Mouse (Mus musculus): ENCODE results near the gene Gsto1.
"Not testable (repeated sequence)": the region's sequence is repeated elsewhere in the genome, so short reads cannot be mapped to it uniquely, and the experiment has no call there.

Gene Gsto1

DNA sequence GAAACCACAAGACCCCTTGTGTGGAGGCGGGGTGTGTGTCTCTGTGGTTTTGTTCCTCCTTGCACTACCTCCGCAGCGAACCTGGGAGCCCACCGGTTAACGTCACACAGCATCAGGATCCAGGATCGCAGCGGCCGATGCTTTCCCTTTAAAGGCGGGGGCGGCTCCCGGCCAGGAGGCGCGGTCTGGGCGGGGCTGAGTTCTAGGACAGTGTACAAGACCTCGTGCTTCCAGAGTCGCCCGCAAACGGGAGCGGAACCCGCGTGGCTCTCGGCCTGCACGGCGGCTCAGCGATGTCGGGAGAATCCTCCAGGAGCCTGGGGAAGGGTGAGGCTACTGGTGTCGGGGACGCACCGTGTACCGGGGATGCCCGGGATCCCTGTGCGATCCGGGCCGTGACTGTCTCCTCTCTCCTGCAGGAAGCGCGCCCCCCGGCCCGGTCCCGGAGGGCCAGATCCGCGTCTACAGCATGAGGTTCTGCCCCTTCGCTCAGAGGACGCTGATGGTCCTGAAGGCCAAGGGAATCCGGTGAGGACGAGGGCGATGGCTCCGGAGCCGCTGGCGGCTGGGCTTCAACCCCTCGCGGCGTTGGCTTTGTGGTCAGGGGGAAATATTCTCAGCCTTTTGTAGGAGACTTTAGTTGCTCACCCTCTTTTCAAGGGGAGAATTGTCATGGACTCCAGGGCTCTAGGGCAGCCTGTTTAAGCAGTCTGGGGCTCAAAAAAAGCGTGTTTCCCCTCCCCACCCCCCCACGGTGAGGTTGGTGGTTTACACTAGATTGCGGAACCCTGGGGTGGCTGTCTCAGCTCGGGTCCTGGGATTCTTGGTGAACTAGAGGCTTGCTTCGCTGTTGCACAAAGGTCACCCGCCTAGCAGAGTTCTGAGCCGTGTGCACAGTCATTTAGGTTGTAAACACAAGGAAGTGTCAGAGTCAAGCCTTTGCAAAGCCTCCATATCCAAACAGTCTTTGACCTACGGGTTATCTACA is at the start of gene Gsto1:
Gene Gsto1 (plus strand): TSS at position 175 of the 988 bp plus-strand sequence.
- peak; percentile 70 to 83 for DNase-seq (ENCODE audit: low spot score in 2 of 2)

DNA sequence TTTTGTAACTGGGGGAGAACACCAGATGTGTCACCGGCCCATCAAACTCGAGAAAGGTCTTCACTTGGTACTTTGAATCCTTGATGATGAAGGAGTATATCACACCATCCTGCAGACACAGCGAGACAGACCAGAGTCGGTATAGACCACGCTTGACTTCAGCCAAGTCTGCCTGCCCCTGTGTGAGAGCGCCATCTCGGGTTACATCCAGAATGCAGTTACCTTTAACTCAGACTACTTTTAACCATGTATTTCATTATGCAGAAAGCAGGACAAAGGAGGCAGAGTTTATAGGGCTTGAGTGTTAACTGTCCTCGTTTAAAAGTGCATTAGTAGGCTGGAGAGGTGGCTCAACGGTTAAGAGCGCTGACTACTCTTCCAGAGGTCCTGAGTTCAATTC is 42.7 kb upstream of the Gsto1 start:
- DNase-seq (ENCODE audit: low spot score in 2 of 2), result no peak

DNA sequence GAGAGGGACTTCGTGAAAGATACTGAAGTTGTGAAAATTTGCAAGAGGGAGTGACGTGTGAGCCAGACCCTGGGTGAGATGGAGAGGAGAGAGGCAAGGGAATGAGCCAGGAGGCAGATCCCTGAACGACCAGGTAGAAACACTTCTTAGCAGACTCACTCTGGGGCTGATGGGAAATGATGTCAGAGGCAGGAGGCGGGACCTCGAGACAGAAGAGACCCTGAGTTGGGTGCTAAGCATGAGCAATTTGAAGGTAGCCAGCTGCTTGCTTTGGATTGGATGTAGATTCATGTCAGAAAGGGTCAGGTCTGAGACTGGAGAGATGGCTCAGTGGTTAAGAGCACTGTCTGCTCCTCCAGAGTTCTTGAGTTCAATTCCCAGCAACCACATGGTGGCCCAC is 40.0 kb upstream of the Gsto1 start:
- no peak for DNase-seq (ENCODE audit: low spot score in 2 of 2)

DNA sequence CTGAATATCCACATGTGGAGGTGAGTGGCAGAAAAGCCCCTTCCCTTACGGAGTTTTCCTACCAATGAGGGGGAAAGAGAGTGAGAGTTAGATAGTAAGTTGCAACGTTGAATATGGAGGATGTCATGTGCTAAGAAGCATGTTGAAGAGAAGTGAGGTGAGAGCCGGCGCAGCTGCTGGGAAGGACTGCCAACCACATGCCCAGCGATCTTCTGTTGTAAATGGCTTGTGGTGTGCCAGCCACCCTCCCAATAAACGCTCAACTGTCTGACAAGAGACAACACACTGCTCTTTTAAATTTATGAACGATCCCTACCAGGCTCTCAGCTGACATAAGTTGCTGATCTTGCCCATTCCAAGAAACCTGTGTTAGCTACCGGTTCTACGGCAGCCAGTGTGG is 37.1 kb upstream of the Gsto1 start:
- no peak for DNase-seq (ENCODE audit: low spot score in 2 of 2)

DNA sequence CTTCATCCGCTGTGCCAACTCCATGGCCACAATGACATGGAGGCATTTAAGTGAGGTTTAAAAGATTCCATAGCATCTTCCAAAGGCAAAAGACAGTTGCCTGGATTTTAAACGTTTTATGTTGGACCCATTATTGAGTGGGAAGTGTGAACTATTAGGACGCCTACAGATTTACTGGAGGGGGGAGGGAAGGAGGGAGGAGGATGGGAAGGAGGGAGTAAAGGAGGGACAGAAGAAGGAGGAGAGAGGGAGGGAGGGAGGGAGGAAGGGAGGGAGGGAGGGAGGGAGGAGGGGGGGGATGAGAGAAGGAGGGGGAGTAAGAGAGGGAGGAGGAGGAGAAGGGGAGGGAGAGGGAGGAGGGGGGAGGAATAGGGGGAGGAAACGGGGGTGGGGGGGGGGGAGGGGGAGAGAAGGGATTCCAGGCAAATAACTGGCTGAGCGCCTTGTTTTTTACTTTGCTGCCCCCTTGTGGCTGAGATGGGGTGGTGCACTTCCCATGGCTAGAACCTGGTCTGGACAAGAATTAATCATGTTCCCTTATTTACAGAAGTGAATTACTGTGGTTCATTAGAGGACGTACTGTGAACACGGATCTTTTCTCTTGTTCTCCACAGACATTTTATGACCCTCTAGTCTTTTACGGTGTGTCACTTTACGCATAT is 33.8 kb upstream of the Gsto1 start:
- peak; percentile 55 to 76 for DNase-seq (ENCODE audit: low spot score in 2 of 2)

DNA sequence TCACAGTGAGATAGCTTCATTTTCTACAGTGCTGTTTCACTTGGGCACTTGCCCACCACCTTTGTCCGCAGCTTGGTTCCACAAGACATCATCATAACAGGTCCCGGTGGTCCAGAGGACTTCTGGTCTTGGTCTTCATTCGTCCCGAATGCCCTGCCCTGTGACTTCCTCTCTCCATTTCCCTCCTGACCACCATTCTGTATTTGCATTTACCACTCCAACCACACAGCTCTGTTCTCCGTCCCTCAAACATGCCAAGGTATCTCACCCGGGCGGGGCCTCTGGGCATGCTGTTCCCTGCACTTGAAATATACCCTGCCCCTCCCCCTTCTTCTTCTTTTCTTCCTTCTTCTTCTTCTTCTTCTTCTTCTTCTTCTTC is 33.3 kb upstream of the Gsto1 start:
- DNase-seq (ENCODE audit: low spot score in 2 of 2), result no peak

DNA sequence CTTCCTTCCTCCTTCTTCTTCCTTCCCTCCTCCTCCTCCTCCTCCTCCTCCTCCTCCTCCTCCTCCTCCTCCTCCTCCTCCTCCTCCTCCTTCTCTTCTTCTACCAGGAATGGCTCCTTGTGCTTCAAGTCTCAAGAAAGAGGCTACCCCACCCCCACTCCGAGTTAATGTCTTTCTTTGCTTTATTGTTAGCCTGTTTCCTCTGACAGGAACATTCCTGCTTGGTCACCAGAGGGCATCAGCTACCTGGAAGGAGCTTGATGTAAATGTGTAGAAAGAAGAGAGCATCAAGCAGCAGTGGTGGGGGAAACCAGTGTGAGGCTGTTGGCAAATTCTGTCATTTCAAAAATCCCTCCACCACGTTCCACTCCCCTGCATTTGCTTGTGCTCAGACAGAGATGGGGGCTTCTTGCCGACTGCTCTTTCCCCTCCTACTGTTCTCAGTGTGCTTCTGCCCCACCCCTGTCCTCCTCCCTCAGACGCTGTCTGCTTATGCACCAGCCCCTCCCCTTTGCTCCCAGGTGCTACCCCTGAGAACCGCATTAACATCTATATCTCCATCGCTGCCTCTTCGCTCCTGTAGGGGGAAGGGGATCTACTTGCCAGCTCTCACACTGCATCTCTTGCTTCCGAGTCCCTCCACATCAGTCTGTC is 32.5 kb upstream of the Gsto1 start:
- DNase-seq (ENCODE audit: low spot score in 2 of 2), result no peak

DNA sequence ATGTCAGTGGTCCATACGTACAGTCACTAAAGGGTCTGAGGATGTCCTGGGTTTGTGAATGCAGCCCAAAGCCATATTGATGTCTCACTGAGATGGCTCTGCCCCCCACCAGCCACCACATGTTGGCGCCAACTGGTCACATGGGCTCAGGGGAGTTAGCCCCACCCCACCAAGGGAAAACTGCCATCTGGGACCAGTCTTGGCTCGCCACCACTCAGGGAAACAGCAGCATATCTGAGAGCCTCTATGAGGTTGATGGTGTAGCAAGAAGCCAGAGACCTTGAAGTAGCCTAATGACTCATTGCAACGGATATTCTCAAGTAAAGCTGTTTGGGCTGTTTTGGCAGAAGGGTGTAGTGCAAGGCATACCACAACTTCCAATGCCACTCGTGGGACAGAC is 30.7 kb upstream of the Gsto1 start:
- DNase-seq (ENCODE audit: low spot score in 2 of 2), result no peak

DNA sequence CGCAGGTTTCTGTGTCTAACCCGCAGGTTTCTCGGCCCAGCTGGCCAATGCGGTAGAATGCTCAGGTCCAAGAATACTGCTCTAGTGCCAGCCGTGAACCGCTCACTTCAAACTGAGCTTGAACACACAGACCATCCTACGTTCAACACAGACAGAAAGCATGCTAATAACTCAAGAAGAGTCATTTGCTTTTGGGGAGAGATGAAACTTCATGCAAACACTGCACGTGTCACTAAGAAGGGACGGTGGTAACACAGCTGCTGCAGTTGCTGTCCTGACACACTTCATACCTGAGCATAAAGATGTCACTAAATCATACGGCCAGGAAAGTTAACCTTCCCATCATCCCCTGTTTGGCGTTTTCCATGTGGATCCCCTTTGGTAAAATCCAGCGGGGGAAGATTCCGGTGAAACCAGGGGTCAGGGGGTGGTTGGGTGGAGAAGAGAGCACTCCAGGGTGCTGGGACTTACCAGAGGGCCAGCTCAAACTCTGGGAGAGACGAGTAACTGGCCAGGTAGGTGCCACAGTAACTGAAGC is 24.8 kb upstream of the Gsto1 start:
- DNase-seq (ENCODE audit: low spot score in 2 of 2), result no peak

DNA sequence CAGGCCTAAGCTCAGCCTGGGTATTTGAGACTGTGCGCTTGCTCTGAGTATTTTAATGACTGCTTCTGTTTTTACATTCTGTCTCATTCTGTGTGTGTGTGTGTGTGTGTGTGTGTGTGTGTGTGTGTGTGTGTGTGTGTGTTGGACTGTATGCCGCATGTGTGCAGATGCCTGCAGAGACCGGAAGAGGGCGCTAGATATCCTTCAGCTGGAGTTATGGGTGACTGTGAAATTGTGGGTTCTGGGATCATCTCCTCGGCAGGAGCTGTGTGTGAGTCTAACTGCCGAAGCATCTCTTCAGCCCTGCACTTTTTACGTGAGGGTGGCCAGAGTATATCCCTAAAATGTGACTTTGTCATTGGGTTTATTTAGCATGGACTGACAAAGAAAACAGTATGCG is 23.7 kb upstream of the Gsto1 start:
- no peak for DNase-seq (ENCODE audit: low spot score in 2 of 2)

DNA sequence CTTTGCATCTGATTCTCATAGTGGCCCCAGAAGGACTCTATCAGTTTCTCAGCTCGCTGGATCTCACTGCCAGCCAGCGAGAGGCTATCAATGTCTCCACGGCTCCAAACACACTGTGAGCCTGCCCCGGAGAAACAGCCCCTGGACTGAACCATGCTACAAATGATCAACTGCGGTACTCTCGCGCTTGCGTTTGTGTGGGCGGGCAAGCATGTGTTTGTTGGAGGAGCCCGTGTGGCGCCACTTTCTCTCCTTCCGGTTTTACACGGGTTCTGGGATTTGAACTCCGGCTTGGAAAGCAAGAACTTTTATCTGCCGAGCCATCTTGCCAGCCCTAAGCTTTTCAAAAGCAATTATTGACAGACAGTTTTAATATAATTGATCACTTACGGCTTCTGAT is 22.5 kb upstream of the Gsto1 start:
- no peak for DNase-seq (ENCODE audit: low spot score in 2 of 2)

DNA sequence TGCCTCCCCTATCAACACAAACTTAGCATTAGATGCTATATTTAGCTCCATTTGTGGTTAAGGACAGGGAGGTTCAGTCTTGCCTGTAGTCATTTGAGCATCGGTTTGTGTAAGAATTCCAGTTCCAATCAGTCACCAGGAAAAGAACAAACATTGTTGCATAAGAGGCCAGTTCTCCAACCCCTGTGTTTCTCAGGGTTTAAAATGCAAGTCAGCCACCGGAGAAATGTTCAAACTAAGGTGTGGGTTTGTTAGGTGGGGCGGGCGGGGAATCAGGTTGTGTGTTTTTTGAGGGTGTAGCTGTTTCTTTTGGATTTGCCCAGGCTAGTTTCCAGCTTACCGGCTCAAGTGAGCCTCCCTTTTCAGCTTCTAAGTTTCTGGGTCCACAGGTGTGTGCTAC is 20.2 kb upstream of the Gsto1 start:
- DNase-seq (ENCODE audit: low spot score in 2 of 2), result no peak

DNA sequence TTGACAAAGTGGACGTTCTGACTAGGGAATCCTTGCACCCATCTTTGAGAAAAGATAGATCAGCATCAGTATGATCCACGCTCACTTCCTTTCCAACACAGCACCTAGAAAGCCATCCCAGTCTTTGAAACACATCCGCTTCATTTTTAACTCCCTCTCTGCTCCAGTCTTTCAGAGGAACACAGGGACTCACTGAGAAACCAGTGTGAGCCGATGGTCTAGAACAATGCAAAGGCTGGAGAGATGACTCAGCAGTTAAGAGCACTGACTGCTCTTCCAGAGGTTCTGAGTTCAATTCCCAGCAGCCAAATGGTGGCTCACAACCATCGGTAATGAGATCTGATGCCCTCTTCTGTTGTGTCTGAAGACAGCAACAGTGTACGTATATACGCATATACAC is 19.0 kb upstream of the Gsto1 start:
- DNase-seq (ENCODE audit: low spot score in 2 of 2), result no peak

DNA sequence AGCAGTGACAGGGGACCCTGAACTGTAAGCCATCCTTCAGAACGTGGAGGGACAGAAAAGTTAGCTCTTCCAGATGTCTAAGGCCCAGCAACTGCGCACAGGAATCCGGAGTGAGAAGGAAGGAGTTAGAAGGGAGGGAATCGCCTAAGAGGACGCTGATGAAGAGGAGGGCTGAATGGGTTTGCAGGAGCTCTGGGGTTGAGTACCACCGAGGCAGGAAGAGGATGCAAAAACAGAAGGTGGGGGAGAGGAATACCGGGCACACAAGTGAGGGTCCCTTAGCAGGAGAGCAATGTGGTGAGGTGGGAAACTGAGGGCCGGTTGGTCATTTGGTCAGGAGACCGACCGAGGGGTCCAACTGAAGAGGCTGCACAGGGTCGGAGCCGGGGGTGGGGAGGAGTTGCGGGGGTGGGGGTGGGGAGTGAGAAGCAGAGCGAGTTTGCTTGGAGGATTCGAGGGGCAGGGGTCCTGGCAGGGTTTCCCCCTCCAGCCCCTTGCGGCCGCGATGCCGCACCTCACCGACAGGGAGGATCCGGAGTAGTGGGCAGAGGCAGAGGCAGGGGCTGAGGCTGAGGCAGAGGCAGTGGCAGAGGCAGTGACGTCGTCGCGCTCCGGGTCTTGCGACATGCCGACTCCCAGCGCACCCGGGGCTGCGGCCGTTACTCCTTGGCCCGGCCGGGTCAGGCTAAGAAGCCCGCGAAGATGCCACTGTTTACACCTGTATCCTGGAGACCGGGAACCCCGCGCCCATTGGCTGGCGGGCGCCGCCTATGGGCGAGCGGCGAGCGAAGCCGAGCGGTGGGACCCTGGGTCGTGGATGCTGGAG is 17.9 kb upstream of the Gsto1 start:
- DNase-seq (ENCODE audit: low spot score in 2 of 2), result peak; percentile 48 to 74

DNA sequence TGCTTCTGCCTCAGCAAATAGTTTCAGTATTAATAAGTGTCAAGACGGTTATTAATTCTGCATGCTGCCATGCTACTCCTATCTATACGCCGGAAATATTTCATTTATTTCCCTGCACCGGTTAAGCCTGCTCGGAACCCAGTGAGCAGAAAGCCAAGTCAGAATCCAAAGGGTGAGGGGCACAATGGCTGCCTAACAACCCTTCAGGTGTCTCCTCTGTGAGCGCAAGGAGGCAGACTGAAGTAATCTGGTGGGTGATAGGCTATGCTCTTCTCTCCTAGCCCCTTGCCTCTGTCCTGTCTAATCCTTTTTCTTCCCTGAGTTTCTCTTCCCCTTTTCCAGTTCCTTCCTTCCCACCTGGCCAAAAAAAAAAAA is 17.3 kb upstream of the Gsto1 start:
- no peak for DNase-seq (ENCODE audit: low spot score in 2 of 2)

DNA sequence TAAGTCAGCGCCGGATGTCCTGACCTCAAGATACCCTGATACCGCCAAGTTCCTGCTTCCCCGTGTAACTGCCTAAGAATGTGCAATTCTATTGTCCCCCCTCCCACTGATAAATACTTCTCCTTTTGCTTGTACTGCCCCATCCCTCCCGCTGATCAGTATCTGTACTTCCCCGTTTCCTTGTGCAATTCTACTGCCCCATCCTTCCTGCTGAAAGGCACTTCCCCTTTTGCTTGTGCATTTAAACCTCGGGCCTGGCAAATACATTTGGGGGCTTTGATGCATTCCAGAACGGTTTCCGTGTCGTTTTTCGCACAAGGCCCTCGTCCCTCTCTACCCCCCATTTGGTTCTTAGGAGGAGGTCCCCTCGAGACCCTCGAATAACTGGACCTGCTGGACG is 13.5 kb upstream of the Gsto1 start:
- not testable (repeated sequence) for DNase-seq (ENCODE audit: low spot score in 2 of 2)

DNA sequence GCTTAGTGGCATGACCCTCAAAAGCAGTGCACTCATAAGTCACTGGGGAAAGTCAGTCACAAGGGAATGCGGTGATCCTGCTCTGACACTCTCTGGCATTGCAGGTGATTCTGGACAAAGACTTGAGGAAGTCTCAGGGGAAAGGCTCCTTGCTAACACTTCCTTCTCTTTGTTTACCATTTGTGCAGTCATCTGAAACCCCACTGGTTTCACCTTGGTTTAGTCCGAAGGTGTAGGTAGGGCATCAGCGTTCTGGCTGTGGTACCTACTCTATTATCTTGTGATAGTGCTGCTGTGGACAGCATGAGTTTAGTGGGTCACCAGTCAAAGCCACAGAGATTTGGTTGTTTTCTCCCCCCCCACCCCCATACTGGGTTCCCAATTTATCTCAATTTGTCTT is 5.0 kb upstream of the Gsto1 start:
- no peak for DNase-seq (ENCODE audit: low spot score in 2 of 2)

DNA sequence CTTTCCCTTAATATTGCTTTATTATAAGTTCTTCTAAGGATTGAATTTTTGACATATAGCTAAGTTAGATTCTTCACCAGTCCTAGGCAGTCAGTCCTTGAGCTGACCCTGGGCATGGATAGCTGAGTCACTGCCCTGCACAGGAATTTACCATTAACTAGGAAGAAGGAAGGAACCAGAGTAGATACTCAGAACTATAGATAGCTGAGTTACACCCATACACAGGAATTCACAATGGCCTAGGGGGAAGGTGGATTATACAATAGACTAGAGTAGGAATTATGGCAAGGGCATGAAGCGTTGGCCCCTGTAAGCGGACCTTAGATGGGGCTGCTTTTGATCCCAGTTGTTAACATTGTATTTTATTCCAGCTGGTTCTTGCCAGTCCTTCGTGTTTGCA is 2.6 kb upstream of the Gsto1 start:
- DNase-seq (ENCODE audit: low spot score in 2 of 2), result not testable (repeated sequence)

DNA sequence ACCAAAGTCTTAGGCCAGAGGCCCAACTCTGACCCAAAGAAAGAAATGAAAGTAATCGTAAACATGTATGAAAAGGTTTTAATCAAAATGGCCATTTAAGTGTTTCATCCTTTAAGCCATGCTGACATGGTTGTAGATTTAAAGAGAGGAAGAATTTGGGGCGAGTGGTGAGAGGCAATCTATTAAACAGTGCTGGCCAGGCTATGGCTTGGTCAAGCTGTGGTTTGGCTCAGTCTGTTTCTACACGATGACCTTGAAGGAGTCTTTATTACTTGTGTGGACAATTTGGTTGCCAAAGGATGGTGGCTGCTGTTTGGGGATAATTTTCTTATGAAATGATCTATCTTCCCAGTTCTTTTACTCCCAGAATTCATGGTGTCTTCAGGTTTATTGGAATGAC is 1.7 kb upstream of the Gsto1 start:
- no peak for DNase-seq (ENCODE audit: low spot score in 2 of 2)

DNA sequence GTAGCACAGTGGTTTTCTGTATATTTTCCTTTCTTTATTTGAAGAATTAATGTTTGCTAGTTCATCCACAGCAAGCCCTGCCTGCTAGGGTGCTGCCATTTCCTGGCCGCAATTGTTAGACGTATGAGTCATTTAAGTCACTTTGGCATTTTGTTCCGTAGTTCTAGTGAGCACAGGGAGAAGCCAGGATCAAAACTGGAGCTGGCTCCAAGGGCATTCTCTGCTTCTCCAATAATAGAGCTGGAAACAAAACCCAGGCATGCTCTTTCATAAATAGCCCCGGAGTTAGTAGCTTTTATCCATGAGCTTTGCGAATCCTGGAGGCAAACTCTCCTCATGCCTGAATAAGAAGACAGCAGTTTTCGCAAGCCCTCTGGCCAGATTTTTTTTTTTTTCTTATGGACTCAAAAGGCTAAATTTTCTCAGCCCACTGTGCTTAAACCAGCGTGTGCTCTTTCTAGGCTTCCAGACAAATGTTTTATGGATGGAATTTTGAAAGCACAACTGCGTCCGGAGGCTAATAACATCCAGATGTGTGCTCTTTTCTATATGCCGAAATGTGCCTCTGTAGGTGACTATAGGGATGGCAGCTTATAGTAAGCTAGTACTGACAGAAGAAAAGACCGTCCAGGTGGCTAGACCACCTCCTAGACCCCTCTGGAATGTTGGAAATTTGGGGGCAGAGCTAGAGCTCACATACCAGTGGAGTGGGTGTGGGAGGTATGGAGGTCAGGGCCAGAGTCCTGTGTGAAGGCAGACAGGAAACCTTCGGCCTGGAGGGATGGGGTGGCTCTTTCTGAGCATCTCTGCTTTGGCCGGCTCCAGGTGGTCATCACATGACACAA is 597 bp upstream of the Gsto1 start:
- no peak for DNase-seq (ENCODE audit: low spot score in 2 of 2)
